Mouse (Mus musculus): ENCODE measurements at regions not wholly inside any gene's neighbourhood (a gene's known extent, or its start where the extent isn't known, plus 50 kb on each side); places are given as distances from the start of the nearest gene placed in this dataset.

- TF ChIP-seq CTCF (IDR thresholded peaks at IDR 0.05; ENCODE audit: extremely low read depth, insufficient read depth, low read length) (no peak), POLR2A (IDR thresholded peaks at IDR 0.05; ENCODE audit: extremely low read depth, insufficient read depth, low read length) (no peak)
Observed at GRCm38 (mm10) chr14:14528437-14528836, 127.3 kb downstream of the Olfr721-ps1 start.
